Mouse (Mus musculus): Measurements from ENCODE around the gene Cdkn2a. TPM values are rescaled to one million over a fixed set of nuclear protein-coding genes. Genes with fewer than 3 reads are reported as not detected.

The Cdkn2a gene
- polyA plus RNA-seq, 1 experiment from 2014 or later: 109 TPM

GRCm38 (mm10) chr4:89299721-89300120, 5.3 kb upstream of the Cdkn2a start:
- H3K27me3 ChIP-seq: no peaks in the 10 kb centered on the region
- TF ChIP-seq CTCF (IDR thresholded peaks at IDR 0.05): no peak
- in situ Hi-C loops (cut with MboI; ENCODE audit: low pct_unique_long_range_greater_than_20kb): loop anchor here (25.0 kb wide), 3 partner anchors 137 to 213 kb away; no protein-coding TSS in a partner anchor
- POLR2A ChIA-PET: no interaction called here
- DNase-seq (ENCODE audit: low read depth, low spot score) (no peak), ATAC-seq (no peak)
- CTCF ChIA-PET: interaction anchor here (0.8 kb wide), 1 partner anchor 86 kb away, joined by 3 read pairs; no protein-coding TSS in a partner anchor

GRCm38 (mm10) chr4:89295441-89296220, 1.2 kb upstream of the Cdkn2a start:
- no peaks in the 10 kb centered on the region for H3K27me3 ChIP-seq
- ATAC-seq: peak; percentile 36
- in situ Hi-C loops (cut with MboI; ENCODE audit: low pct_unique_long_range_greater_than_20kb): loop anchor here (25.0 kb wide), 2 partner anchors 133 to 217 kb away; no protein-coding TSS in a partner anchor
- ChIA-PET CTCF (interaction anchor here (0.8 to 3.8 kb wide), 10 partner anchors 10 to 234 kb away, joined by 3 to 11 read pairs (median 4); partner anchors contain the start of gene Cdkn2b), POLR2A (interaction anchor here (1.5 kb wide), 1 partner anchor 13 kb away, joined by 3 read pairs; no protein-coding TSS in a partner anchor)
- TF ChIP-seq CTCF (IDR thresholded peaks at IDR 0.05): no peak
- DNase-seq (ENCODE audit: low read depth, low spot score): no peak

GRCm38 (mm10) chr4:89294091-89294485, 365 bp downstream of the Cdkn2a start:
- ChIA-PET POLR2A (interaction anchor here (0.6 to 1.5 kb wide), 2 partner anchors 14 to 306 kb away, joined by 3 read pairs; no protein-coding TSS in a partner anchor), CTCF (interaction anchor here (1.5 to 3.8 kb wide), 3 partner anchors 15 to 149 kb away, joined by 4 to 11 read pairs (median 6); no protein-coding TSS in a partner anchor)
- in situ Hi-C loops (cut with MboI; ENCODE audit: low pct_unique_long_range_greater_than_20kb): loop anchor here (25.0 kb wide), 2 partner anchors 132 to 218 kb away; no protein-coding TSS in a partner anchor
- no peak for TF ChIP-seq CTCF (IDR thresholded peaks at IDR 0.05)
- ATAC-seq: no peak
- no peaks in the 10 kb centered on the region for H3K27me3 ChIP-seq
- no peak for DNase-seq (ENCODE audit: low read depth, low spot score)

- in situ Hi-C loops (cut with MboI; ENCODE audit: low pct_unique_long_range_greater_than_20kb): loop anchor here (25.0 kb wide), 2 partner anchors 131 to 219 kb away; no protein-coding TSS in a partner anchor
- DNase-seq (ENCODE audit: low read depth, low spot score): no peak
- ChIA-PET POLR2A (interaction anchor here (0.6 kb wide), 1 partner anchor 305 kb away, joined by 3 read pairs; no protein-coding TSS in a partner anchor), CTCF (interaction anchor here (3.8 kb wide), 1 partner anchor 148 kb away, joined by 11 read pairs; no protein-coding TSS in a partner anchor)
- no peak for TF ChIP-seq CTCF (IDR thresholded peaks at IDR 0.05)
- H3K27me3 ChIP-seq: no peaks in the 10 kb centered on the region
- ATAC-seq: no peak
Observed at GRCm38 (mm10) chr4:89293516-89293915, 937 bp downstream of the Cdkn2a start.

GRCm38 (mm10) chr4:89289028-89289427, 5.4 kb downstream of the Cdkn2a start:
- DNase-seq (ENCODE audit: low read depth, low spot score) (no peak), ATAC-seq (no peak)
- H3K27me3 ChIP-seq: no peaks in the 10 kb centered on the region
- TF ChIP-seq CTCF (IDR thresholded peaks at IDR 0.05): no peak
- ChIA-PET CTCF (interaction anchor here (1.1 to 1.8 kb wide), 2 partner anchors 144 to 424 kb away, joined by 3 to 7 read pairs; no protein-coding TSS in a partner anchor), POLR2A (no interaction called here)
- in situ Hi-C loops (cut with MboI; ENCODE audit: low pct_unique_long_range_greater_than_20kb): loop anchor here (25.0 kb wide), 2 partner anchors 127 to 223 kb away; no protein-coding TSS in a partner anchor

GRCm38 (mm10) chr4:89286566-89286965, 7.9 kb downstream of the Cdkn2a start:
- CTCF ChIA-PET: no interaction called here
- in situ Hi-C loops (cut with MboI; ENCODE audit: low pct_unique_long_range_greater_than_20kb): loop anchor here (25.0 kb wide), 2 partner anchors 124 to 226 kb away; no protein-coding TSS in a partner anchor
- POLR2A ChIA-PET: no interaction called here
- ATAC-seq: no peak
- TF ChIP-seq CTCF (IDR thresholded peaks at IDR 0.05): no peak
- H3K27me3 ChIP-seq: no peaks in the 10 kb centered on the region
- no peak for DNase-seq (ENCODE audit: low read depth, low spot score)

- in situ Hi-C loops (cut with MboI; ENCODE audit: low pct_unique_long_range_greater_than_20kb): loop anchor here (25.0 kb wide), 2 partner anchors 123 to 227 kb away; no protein-coding TSS in a partner anchor
- ATAC-seq (no peak), DNase-seq (ENCODE audit: low read depth, low spot score) (no peak)
- POLR2A ChIA-PET: no interaction called here
- no peak for TF ChIP-seq CTCF (IDR thresholded peaks at IDR 0.05)
- no peaks in the 10 kb centered on the region for H3K27me3 ChIP-seq
- CTCF ChIA-PET: no interaction called here
Observed at GRCm38 (mm10) chr4:89285688-89286087, 8.8 kb downstream of the Cdkn2a start.

- ChIA-PET POLR2A (no interaction called here), CTCF (no interaction called here)
- no peak for DNase-seq (ENCODE audit: low read depth, low spot score)
- in situ Hi-C loops (cut with MboI; ENCODE audit: low pct_unique_long_range_greater_than_20kb): loop anchor here (25.0 kb wide), 2 partner anchors 120 to 230 kb away; no protein-coding TSS in a partner anchor
- TF ChIP-seq CTCF (IDR thresholded peaks at IDR 0.05): no peak
- ATAC-seq: no peak
- H3K27me3 ChIP-seq: no peaks in the 10 kb centered on the region
Observed at GRCm38 (mm10) chr4:89282661-89283060, 11.8 kb downstream of the Cdkn2a start.

GRCm38 (mm10) chr4:89282036-89282566, 12.4 kb downstream of the Cdkn2a start:
- in situ Hi-C loops (cut with MboI; ENCODE audit: low pct_unique_long_range_greater_than_20kb): loop anchor here (25.0 kb wide), 2 partner anchors 120 to 230 kb away; no protein-coding TSS in a partner anchor
- no peak for ATAC-seq
- H3K27me3 ChIP-seq: no peaks in the 10 kb centered on the region
- ChIA-PET POLR2A (no interaction called here), CTCF (interaction anchor here (0.7 kb wide), 1 partner anchor 9 kb away, joined by 4 read pairs; no protein-coding TSS in a partner anchor)
- TF ChIP-seq CTCF (IDR thresholded peaks at IDR 0.05): no peak
- no peak for DNase-seq (ENCODE audit: low read depth, low spot score)

GRCm38 (mm10) chr4:89281236-89281635, 13.2 kb downstream of the Cdkn2a start:
- CTCF ChIA-PET: interaction anchor here (0.7 kb wide), 1 partner anchor 10 kb away, joined by 4 read pairs; no protein-coding TSS in a partner anchor
- in situ Hi-C loops (cut with MboI; ENCODE audit: low pct_unique_long_range_greater_than_20kb): loop anchor here (25.0 kb wide), 2 partner anchors 119 to 231 kb away; no protein-coding TSS in a partner anchor
- no peaks in the 10 kb centered on the region for H3K27me3 ChIP-seq
- no peak for TF ChIP-seq CTCF (IDR thresholded peaks at IDR 0.05)
- DNase-seq (ENCODE audit: low read depth, low spot score) (no peak), ATAC-seq (no peak)
- POLR2A ChIA-PET: no interaction called here
